Mouse (Mus musculus) large intestine, adult 2 months (tissue): ENCODE data around the gene Med25. TPM values are rescaled to one million over a fixed set of nuclear protein-coding genes. Genes with fewer than 3 reads are reported as not detected.

Experiments used
- DNase-seq: peaks from one replicate; pipeline ENCODE4 v3.0.0-alpha.2; 2012; ENCODE audit warnings: low read depth, low spot score
- WGBS: fragments of 180-500 bp; shearing (Covaris S2); methylation state at CpG from one replicate; pipeline ENCODE4 v1.1.7; 2018; 5-methylcytosine and 5-hydroxymethylcytosine counted together
- polyA plus RNA-seq: library from polyadenylated mRNA; depleted of rRNA; stranded (reverse); fragments of >200 nt; gene quantifications from 2 replicates; pipeline ENCODE4 v1.2.3, GENCODE M21; 2012; rRNA removed

The Med25 gene
- polyA plus RNA-seq, 1 experiment: 69.4 TPM

DNA sequence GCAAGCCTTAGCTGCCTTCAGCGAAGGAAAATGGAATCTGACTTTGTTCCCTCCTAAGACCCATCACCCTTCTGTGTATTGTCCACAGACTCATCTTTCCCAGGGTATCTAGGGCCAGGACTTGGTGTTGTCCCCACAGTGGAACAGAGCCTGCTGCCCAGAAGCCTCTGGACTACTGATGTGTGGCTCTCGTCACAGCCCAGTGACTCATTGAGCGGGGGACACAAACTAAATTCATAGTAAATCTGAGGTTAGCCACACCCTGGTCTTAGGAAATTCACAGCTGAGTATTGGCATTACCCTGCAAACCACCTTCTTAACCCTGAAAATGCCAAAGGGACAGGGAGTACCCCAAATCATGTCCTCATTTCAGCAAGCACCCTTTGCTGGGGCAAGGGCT lies 65.7 kb downstream of the Med25 start:
- 53% methylated on average over 3 of the region's 3 CpGs for WGBS
- no peak for DNase-seq

Other genes with a start within 250 kb of the Med25 start
- gene Myh14, start 221.9 kb downstream of the Med25 start, polyA plus RNA-seq: 163 and 237 TPM in 2 replicates
- not detected in 2 replicates for gene Izumo2, start 184.0 kb downstream of the Med25 start, polyA plus RNA-seq
- 68.3 and 78.0 TPM in 2 replicates for gene Vrk3, start 144.3 kb downstream of the Med25 start, polyA plus RNA-seq
- 0.36 and 0.75 TPM in 2 replicates for gene Zfp473, start 141.7 kb downstream of the Med25 start, polyA plus RNA-seq
- gene Nup62, start 76.6 kb downstream of the Med25 start, polyA plus RNA-seq: 50.3 and 51.3 TPM in 2 replicates
- gene Il4i1, start 76.3 kb downstream of the Med25 start, polyA plus RNA-seq: 13.9 and 14.8 TPM in 2 replicates
- 29.8 and 41.4 TPM in 2 replicates for gene Atf5, start 76.1 kb downstream of the Med25 start, polyA plus RNA-seq
- 61.3 and 67.2 TPM in 2 replicates for gene Akt1s1, start 43.7 kb downstream of the Med25 start, polyA plus RNA-seq
- gene Tbc1d17, start 43.6 kb downstream of the Med25 start, polyA plus RNA-seq: 44.6 and 49.0 TPM in 2 replicates
- gene Pnkp, start 35.6 kb downstream of the Med25 start, polyA plus RNA-seq: 52.1 and 57.9 TPM in 2 replicates
- 111 and 141 TPM in 2 replicates for gene Ptov1, start 22.9 kb downstream of the Med25 start, polyA plus RNA-seq
- gene Fuz, start 3.4 kb upstream of the Med25 start, polyA plus RNA-seq: 19.9 and 21.7 TPM in 2 replicates
- gene Ap2a1, start 36.8 kb upstream of the Med25 start, polyA plus RNA-seq: 55.6 and 80.7 TPM in 2 replicates
- gene Tsks, start 50.5 kb upstream of the Med25 start, polyA plus RNA-seq: not detected in 2 replicates
- 4.2 and 5.9 TPM in 2 replicates for gene Cpt1c, start 82.1 kb upstream of the Med25 start, polyA plus RNA-seq
- gene Prmt1, start 93.9 kb upstream of the Med25 start, polyA plus RNA-seq: 167 and 188 TPM in 2 replicates
- 107 and 110 TPM in 2 replicates for gene Irf3, start 104.9 kb upstream of the Med25 start, polyA plus RNA-seq
- gene Bcl2l12, start 106.0 kb upstream of the Med25 start, polyA plus RNA-seq: 20.8 and 23.3 TPM in 2 replicates
- gene Scaf1, start 123.7 kb upstream of the Med25 start, polyA plus RNA-seq: 32.3 and 44.7 TPM in 2 replicates
- 112 and 124 TPM in 2 replicates for gene Rras, start 125.2 kb upstream of the Med25 start, polyA plus RNA-seq
- 5.4 and 6.2 TPM in 2 replicates for gene Prr12, start 160.2 kb upstream of the Med25 start, polyA plus RNA-seq
- gene Nosip, start 169.7 kb upstream of the Med25 start, polyA plus RNA-seq: 52.4 and 66.9 TPM in 2 replicates
- 77.3 and 92.5 TPM in 2 replicates for gene Prrg2, start 170.0 kb upstream of the Med25 start, polyA plus RNA-seq
- 44.3 and 48.6 TPM in 2 replicates for gene Rcn3, start 199.5 kb upstream of the Med25 start, polyA plus RNA-seq
- gene Fcgrt, start 211.1 kb upstream of the Med25 start, polyA plus RNA-seq: 75.3 and 85.1 TPM in 2 replicates
- 407 and 500 TPM in 2 replicates for gene Rps11, start 231.7 kb upstream of the Med25 start, polyA plus RNA-seq
- 2,093 and 2,372 TPM in 2 replicates for gene Rpl13a, start 236.0 kb upstream of the Med25 start, polyA plus RNA-seq
- gene Gm45713, start 243.5 kb upstream of the Med25 start, polyA plus RNA-seq: 0.78 and 1.1 TPM in 2 replicates
- gene Flt3l, start 243.7 kb upstream of the Med25 start, polyA plus RNA-seq: 30.5 and 38.2 TPM in 2 replicates